Mouse (Mus musculus): ENCODE measurements at regions not wholly inside any gene's neighbourhood (a gene's known extent, or its start where the extent isn't known, plus 50 kb on each side); places are given as distances from the start of the nearest gene placed in this dataset.

DNA sequence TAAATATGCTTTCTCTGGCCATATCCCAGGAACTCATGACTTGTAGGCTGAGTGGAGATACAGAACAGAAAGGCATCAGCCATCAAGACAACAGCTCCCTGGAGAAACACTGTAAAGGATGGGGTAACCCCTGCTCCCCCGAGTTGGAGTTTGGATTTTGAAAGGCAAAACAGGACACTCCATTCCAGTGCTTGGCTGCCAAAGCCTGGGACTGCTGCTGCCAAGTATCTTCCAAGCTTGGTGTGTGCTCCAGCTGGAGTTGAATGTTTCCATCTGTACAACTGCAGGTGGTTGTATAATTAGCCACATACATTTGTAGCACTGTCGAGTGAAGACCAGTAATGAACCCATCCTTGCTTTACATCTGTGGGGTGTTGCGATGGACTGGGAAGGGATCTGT lies 62.1 kb downstream of the 4933412E24Rik start:
- peak; percentile 21 for DNase-seq

DNA sequence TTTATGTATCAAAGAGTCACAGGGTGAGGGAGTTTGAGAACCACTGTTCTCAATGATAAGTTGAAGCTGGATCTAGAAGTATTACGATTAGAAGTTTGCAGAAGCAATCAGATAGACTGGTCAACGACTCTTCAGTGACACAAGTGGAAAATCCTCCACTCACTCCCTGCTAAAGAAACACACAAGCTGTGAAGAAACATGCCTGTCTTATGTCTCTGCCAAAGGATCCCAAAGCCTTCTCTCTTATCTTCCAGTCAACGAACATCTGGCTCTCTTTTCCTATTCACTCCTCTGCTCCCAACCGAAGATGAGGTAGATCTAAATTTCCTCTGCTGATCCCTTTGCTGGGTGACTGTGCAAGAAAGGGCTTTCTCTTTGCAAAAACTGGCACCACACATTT lies 62.6 kb downstream of the 4933412E24Rik start:
- no peak for DNase-seq

DNA sequence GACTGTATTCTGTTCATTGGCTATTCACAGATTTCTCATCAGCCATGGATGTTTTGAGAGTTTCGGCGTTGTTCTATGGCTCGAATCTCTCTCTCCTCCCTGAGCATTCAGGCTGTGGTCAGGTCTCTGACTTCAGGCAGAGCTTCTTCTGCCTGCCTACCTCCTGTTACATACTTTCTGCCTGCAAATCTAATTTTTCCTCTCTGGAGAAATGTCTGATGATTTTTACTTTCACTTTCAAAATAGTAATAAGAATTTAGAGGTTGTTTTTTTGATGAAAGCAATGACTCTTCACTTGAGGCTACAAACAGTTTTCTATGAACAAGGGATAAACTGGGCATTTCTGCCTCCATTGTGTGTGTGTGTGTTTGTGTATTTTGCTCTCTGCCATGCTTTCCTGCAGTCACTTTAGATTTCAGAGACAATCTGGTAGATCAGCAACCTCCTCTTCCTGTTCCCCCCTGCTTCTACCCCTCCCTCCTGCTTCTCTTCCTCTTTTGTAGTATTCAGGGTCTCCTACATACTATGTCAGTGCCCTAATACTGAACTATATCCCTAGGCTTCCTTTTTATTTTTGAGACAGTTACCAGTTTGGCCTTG lies 65.7 kb downstream of the 4933412E24Rik start:
- DNase-seq: no peak

GRCm38 (mm10) chr15:59945208-59945607 lies 71.2 kb downstream of the 4933412E24Rik start:
- DNase-seq: no peak

DNA sequence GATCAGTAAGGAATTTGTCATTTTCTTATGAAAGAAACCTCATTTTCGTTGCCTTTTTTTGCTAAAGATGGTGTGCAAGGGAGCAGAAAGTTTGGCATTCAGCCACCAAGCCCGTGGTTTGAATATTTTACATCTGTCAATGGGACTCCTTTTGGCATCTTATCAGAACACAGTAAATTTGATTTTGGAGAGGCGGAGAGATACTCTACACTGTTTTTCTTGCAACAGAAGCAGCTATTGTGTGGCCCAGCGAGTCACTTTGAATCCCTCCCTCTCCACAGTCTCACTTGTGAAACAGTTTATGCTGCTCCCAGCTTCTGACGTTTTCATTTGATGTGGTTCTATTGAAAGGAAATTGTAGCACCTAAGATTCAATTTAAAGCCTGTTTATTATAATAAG lies 79.9 kb downstream of the 4933412E24Rik start:
- DNase-seq: no peak

DNA sequence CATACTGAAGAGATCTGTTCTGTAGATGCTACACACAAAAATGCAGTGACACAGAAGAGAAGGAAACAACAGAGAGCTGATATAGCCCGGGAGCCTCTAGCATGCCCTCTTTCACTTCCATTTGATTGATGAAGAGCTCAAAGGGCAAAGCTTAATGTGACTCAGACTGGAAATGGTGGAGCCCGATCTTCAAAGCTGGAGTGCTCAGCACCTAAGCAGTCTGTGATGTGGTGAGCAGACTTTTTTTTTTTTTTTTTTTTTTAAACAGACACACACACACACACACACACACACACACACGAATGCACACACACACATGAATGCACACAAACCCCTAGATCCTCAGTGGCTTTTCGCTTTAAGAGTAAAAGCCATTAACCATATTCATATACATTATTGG lies 102.6 kb downstream of the 4933412E24Rik start:
- no peak for DNase-seq

- DNase-seq: no peak
These were observed 108.1 kb downstream of the 4933412E24Rik start for GRCm38 (mm10) chr15:59908300-59908699.

DNA sequence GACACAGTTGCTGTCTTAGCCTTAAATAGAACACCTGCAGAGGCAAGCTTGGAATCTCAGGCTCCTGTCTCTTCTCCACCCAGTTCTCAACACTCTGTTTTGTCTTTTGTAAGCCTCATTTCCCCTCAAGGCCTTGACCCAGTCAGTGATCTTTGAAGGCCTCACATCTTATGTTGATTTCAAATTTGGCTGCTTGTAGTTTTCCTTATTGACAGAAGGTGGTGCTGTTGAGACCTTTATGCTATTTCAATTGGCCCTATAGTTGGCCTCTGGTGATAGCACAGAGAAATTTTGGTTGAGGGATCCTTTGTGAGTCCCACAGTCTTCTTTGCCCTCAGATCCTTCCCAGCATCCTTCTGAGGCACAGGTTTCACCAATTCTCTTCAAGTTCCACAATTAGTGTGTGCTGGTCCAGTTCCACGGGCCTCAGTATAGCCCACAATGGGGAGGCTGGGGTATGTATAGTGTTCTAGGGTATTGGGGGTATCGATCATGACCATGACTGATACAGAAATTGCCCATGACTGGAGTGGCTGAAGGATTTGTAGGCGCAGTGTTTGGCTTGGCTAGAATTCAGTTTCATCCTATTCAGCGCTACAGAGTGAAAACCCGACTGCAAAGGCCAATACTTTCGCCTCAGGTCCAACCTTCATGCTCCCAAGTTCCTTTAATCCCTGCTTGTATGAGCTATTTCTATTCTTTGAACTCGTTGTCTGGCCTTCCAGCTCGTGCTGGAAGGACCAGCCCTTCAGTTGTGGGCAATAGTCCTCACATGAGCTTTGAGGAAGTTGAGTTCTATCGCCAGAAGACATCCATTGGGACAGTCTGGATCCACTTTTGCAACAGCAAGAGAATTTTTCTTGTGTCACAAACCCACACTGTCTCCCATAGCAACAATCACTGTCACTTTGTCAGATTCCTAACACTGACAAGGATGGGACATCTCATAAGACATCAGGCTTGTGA lies 110.3 kb downstream of the 4933412E24Rik start:
- no peak for DNase-seq

DNA sequence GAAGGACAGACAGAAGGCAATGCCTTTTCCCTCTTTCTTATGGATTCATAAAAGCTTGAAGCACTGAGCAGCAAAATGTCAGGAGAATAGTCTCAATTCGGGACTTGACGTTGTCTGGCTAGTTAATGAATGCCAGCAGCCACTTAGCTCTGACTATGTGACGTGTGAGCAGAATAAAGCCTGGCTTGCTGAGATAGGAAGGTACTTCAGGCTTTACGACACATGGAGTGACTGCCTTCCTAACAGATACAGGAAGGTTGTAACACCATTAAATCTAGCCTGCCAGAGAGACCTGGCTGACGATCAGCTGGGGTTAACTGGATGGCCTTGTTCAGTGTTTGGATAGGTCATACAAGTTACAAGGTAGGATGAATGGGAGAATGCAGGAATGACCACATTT lies 111.7 kb downstream of the 4933412E24Rik start:
- DNase-seq: no peak

- DNase-seq: no peak
These were observed 127.4 kb downstream of the 4933412E24Rik start for GRCm38 (mm10) chr15:59888996-59889395.

DNA sequence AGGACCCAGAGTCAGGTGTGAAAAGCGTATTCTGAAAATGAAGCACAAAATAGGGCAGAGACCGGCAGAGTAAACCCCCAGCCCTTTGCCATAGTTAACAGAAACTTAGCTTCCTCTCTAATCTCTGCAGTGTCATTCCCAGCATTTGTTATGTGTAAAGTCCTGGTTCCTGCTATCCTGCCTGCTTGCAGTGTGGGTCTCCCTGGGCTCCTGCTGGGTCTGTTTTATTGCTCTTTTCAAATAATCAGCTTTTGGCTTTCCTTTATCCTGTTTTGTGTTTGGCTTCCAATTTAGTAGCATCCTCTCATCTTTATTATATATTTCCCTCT lies 128.3 kb downstream of the 4933412E24Rik start:
- no peak for DNase-seq

- DNase-seq: no peak
These were observed 128.9 kb downstream of the 4933412E24Rik start for GRCm38 (mm10) chr15:59887381-59888130.

DNA sequence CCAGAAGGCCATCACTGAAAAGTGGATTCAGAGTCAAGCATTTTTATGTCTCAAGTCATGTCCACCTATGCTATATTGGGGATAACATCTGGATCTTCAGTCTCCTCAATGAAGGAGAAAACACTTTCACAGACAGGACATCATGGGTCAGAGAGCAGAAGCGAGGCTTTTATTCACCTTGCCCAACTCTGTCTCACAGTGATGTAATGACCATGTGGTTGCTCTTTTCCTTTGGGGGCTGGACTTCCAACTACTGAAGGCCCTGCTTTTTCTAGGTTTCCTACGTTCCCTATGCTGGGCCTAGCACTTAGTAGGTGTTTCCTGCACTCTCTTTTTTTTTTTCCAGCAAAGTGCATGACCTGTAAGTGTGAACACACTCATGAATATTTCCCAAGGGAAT lies 130.4 kb downstream of the 4933412E24Rik start:
- DNase-seq: no peak

DNA sequence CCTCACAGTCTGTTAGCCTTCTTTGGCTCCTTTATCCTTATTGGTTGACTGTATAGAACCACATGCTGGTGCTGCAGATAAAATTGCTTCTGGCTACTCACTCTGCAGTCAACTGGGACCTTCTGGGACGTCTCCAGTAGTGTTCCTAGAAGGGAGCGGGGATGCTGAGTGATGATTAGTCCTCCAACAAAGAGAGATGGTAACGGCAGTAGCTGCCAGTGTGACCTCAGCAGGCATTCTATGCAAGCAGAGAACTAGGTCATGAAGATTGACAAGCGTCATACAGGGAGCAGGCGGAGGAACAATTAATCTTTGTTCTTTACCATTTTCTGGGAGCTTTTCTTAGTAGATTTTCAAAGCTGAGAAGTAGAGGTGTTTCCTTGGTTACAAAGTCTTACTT lies 134.0 kb downstream of the 4933412E24Rik start:
- DNase-seq: no peak

- DNase-seq: no peak
These were observed 136.0 kb downstream of the 4933412E24Rik start for GRCm38 (mm10) chr15:59880426-59880825.

DNA sequence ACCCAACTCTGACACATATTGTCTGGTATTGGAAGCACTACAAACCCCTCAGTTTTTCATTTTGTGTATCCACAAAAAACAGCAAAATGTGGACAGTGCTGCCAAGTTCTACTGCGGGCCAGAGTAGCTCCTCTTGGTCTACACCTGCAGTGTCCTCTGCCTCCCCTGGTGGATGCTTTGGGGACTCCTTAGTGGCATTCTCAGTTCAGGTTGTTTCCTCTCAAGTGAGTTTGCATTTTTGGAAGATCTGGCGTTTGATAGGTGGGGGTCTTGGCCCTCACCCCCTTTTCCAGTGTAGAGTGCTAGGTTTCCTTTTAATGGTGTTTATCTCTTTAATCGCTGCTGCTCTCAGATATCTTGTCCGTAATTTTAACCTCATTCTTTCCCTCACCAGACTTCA lies 137.1 kb downstream of the 4933412E24Rik start:
- DNase-seq: no peak

GRCm38 (mm10) chr15:59876279-59876742 lies 140.1 kb downstream of the 4933412E24Rik start:
- DNase-seq: no peak

DNA sequence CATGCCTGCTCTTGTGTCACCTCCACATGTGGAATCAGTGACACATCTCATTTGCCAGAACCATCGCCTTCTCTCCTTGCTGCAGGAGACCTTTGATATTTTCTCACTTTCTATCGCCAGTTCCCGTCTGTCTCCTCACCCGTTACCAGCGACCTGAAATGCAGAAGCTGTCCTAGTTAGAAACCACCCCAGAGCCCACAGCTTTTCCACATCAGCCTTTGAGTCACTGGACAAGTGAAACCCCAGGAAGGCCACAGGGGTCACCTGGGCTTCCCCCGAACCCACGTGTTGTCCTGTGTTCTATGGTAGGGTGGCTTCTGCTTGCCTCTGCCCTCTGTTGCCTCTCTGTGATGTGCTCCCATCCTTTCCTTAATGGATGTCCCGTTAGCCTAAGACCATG lies 149.7 kb downstream of the 4933412E24Rik start:
- DNase-seq: no peak

GRCm38 (mm10) chr15:59864746-59865499 lies 151.5 kb downstream of the 4933412E24Rik start:
- no peak for DNase-seq

- DNase-seq: no peak
These were observed 164.0 kb downstream of the 4933412E24Rik start for GRCm38 (mm10) chr15:59852271-59853000.

- DNase-seq: no peak
These were observed 171.2 kb downstream of the 4933412E24Rik start for GRCm38 (mm10) chr15:59845158-59845739.

DNA sequence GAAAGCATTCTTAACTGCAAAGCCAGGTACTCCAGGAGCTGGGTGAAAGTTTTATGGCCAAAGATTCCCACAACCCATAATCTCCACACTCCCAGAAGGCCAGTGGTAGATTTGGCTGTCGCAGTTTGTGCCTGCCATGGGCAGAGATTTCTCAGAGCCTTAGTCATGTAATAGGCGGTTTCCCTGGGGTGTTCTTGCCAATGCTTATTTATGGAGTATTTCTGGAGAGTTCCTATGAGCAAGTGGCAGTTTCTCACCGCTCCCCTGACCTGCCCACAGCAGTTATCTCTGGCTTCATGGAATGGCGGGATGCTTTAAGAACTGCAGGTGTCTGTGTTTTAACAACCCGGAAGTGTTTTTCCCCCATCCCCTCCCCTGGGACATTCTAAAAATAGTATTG lies 179.8 kb downstream of the 4933412E24Rik start:
- no peak for DNase-seq

All from cerebellum, adult 11-12 months (tissue).